Mouse (Mus musculus) bone marrow, adult 2 months (tissue): ENCODE measurements around the gene Rab34.

Experiments used
- CTCF ChIP-seq: fragments of 200-500 bp; IDR thresholded peaks from 2 replicates; pipeline ENCODE4 v1.5.1; 2011; ENCODE audit warnings: low read length, control low read depth; ENCODE audit not compliant: control insufficient read depth, insufficient read depth
- POLR2A ChIP-seq: fragments of 200-500 bp; IDR thresholded peaks from 2 replicates; pipeline ENCODE4 v1.6.1; 2011; ENCODE audit warnings: low read depth, mild to moderate bottlenecking, control low read depth, low read length, borderline replicate concordance; ENCODE audit not compliant: control insufficient read depth

- TF ChIP-seq CTCF (no peak), POLR2A (no peak)
These were observed 16.0 kb upstream of the Rab34 start for GRCm38 (mm10) chr11:78172034-78172747.
